In the genomic region with DNA sequence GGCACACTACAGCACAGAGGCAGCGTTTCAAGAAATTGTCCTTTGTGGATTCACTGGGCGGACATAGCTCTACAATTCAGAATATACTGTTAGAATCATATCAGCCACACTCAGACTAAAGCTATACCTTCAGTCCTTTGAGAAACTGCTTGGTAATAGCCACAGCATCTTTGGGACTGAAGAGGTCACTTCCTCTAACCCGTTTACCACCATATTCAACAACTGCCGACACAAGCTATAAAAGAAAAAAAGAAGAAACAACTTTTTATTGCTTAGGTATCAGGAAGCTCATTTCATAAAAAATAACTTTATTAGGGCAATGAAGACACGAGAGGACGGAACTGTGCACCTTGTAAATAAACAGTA, we compare ENCODE assay signal across 12 mouse cellular contexts.
"Had no signal": no experiment of that assay in that cellular context is flagged by ENCODE, and none has a peak within 500 bp of the region (broad histone marks: within the 10 kb centered on the region; RNA-seq: fewer than 3 reads in every experiment).

No protein-coding gene starts in this region.

- H3K27ac ChIP-seq: kidney, embryonic 15.5 days; left cerebral cortex, adult 2 months; liver, embryonic 13.5 days; midbrain, embryonic 12.5 days; midbrain, embryonic 15.5 days; stomach, embryonic 15.5 days had no signal

- H3K36me3 ChIP-seq: stomach, embryonic 15.5 days had no signal

- H3K4me1 ChIP-seq: kidney, embryonic 15.5 days; midbrain, embryonic 12.5 days; midbrain, embryonic 15.5 days; stomach, embryonic 15.5 days had no signal

- DNase-seq: kidney, adult 2 months; kidney, postnatal 10 days; kidney, postnatal 36 days; layer of hippocampus, postnatal 36 days; liver, embryonic 13.5 days; lung, adult 2 months had no signal

- ATAC-seq: intestine, embryonic 16.5 days; midbrain, embryonic 15.5 days had no signal

- H3K4me3 ChIP-seq: kidney, embryonic 15.5 days; left cerebral cortex, adult 2 months; liver, embryonic 13.5 days; midbrain, embryonic 12.5 days; midbrain, embryonic 15.5 days; stomach, embryonic 15.5 days had no signal

- H3K27me3 ChIP-seq: kidney, embryonic 15.5 days; liver, embryonic 13.5 days; midbrain, embryonic 12.5 days; midbrain, embryonic 15.5 days; stomach, embryonic 15.5 days had no signal
